Mouse (Mus musculus): ENCODE measurements around the gene Fam173a.
"Not testable (repeated sequence)": the region's sequence is repeated elsewhere in the genome, so short reads cannot be mapped to it uniquely, and the experiment has no call there.

Gene Fam173a

DNA sequence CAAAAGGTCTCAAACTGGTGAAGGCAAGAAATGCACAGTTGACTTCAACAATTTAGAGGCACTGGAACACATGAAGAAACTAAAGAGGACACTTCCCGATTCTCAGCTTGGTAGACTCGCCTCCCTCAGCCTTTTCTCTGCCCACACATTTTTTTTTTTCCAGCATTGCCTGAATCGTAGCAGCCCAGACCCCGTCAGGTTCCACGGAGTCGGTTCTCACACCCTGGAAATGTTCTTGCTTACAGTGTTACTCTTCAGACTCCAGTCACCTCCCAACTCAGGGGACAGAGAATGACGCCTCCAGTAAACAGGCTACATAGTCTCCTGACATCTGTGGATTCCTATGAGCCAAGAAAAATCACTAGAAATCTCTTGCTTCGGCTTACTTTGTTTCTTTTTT lies 32.6 kb downstream of the Fam173a start:
- ATAC-seq (ENCODE audit: low TSS enrichment): peak; percentile 75

- no peak for ATAC-seq (ENCODE audit: low TSS enrichment)
Measured at GRCm38 (mm10) chr17:25757691-25758090, 35.0 kb downstream of the Fam173a start.

GRCm38 (mm10) chr17:25756378-25757242 lies 36.1 kb downstream of the Fam173a start:
- no peak for ATAC-seq (ENCODE audit: low TSS enrichment)

GRCm38 (mm10) chr17:25755627-25756377 lies 36.9 kb downstream of the Fam173a start:
- ATAC-seq (ENCODE audit: low TSS enrichment): no peak

DNA sequence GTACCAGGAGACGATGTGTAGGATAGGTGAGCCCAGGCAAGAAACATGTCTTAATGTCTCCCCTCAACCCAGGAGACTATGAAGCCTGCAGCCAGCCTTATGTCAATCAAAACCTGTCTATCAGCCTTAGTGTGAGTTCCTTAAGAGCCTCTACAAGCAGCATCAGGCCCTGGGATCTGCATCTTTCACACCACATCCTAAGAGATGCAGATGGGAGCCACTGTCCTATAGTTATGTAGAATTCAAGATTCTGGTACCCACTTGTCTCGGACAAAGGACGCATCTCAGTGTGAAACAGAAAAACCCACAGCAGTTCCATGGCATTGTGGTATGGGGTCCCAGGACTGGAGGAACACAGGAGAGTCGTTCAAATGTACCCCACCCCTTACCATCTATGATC lies 37.6 kb downstream of the Fam173a start:
- no peak for ATAC-seq (ENCODE audit: low TSS enrichment)

DNA sequence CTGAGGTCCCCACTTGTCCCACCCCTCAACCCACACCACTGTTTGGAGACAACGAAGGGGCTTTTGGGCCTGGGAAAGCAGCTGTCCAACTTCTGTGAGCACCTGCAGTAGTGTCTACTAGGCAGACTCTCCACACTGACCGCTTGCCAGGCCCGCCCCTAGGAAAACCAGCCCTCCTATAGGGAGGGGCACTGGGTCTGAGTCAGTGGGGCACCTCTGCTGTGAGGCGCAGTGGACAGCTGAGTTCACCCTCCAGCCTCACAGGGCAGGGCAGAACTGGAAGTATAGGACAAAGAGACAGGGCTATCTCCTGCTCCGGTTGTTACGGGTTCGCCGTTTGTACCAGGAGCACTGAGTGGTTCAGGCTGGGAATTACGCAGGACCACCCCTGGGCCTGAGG lies 38.5 kb downstream of the Fam173a start, which contains the start of gene Msln:
TSS of gene Msln (minus strand) at position 138 of the 400 bp plus-strand sequence.
- no peak for ATAC-seq (ENCODE audit: low TSS enrichment)

DNA sequence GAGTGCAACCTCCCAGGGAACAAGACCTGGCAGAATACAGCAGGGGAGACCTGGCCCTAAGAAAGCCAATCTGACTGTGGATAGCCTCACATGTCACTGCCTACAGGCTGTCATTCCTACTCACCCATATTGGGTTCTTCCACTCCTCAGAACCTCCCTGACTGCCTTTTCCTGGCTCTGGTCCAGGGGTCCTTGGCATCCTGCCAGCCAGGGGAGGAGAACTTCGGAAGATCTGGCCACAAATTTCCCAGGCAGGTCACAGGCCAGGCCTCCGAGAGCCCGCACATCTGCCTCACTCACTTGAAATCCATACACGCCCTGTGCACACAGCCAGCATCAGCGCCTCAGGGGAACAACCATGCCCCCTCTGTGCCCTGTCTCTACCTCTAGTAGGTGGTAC lies 41.3 kb downstream of the Fam173a start:
- ATAC-seq (ENCODE audit: low TSS enrichment): no peak

DNA sequence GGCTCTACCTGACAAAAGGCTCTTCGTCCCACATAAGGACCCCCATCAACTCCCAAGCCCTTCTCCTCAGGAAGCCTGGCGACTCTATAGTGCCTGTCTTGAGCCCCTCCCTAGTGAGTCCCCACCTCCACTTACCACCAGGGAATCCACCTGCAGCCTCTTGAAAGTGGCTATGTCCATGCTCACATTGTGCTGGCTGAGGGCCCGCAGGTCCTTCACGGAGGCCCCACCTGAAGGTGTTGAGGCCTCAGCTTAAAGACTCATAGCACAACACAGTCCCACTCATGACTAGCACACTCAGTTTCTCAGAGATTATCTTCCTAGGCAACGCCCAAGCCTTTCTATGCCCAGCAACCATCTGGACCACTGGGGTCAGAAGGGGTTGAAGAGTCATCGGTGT lies 43.4 kb downstream of the Fam173a start:
- ATAC-seq (ENCODE audit: low TSS enrichment): no peak

GRCm38 (mm10) chr17:25748238-25748637 lies 44.5 kb downstream of the Fam173a start:
- ATAC-seq (ENCODE audit: low TSS enrichment): no peak

DNA sequence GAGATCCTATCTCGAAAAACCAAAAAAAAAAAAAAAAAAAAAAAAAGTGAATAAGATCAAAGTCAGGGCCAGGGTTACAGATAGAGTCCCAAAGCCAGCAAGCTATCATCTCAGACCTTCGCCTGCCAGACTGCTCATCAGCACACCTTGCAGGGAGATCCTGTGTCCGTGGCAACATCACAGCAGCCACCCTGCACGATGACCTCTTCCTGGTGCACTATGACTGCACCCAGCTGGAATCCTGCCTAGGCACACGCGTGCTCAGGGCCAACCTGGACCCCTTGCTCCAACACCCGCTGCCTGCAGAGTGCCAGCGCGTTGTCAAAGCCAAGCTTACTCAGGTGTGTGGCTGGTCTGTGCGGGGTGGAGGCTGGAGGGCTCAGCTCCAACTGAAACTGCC lies 48.4 kb downstream of the Fam173a start:
- no peak for ATAC-seq (ENCODE audit: low TSS enrichment)

DNA sequence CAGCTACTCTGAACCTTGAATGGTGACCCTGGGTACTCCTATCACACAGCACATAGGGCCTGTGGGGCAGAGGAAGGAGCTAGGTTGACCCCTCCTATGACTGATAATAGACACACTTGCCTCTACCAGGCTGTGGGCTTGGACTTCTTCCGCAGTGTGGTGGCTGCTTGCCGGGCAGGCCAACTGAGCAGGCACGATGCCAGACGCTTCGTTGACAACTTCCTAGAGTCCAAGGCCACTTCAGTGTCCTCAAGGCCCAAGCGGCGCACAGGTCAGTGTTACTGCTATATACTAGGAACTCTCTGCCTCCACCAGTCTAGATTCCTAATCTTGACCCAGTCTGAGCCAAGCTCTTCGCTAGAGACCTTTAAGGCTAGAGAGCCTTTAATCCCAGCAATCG lies 48.9 kb downstream of the Fam173a start:
- ATAC-seq (ENCODE audit: low TSS enrichment): no peak

- not testable (repeated sequence) for ATAC-seq (ENCODE audit: low TSS enrichment)
Measured at GRCm38 (mm10) chr17:25741471-25741870, 51.2 kb downstream of the Fam173a start.
